Mouse (Mus musculus) embryonic fibroblast, embryonic 13.5 days (primary cell): Measurements from ENCODE around the gene A830031A19Rik.

ENCODE experiments used
- CTCF ChIP-seq: IDR thresholded peaks from 2 replicates; pipeline ENCODE4 v1.5.1; 2011; ENCODE audit warnings: mild to moderate bottlenecking, control low read depth, low read length, moderate library complexity, borderline replicate concordance; ENCODE audit not compliant: insufficient read depth
- POLR2A ChIP-seq: IDR thresholded peaks from 2 replicates; pipeline ENCODE4 v1.6.1; 2011; ENCODE audit warnings: low read depth, mild to moderate bottlenecking, control low read depth, low read length, moderate library complexity

GRCm38 (mm10) chr11:24111720-24112119, 36.9 kb upstream of the A830031A19Rik start:
- TF ChIP-seq CTCF (no peak), POLR2A (no peak)
